Mouse (Mus musculus): Measurements from ENCODE around the gene Pih1h3b. TPM values are rescaled to one million over a fixed set of nuclear protein-coding genes. Genes with fewer than 3 reads are reported as not detected.

Pih1h3b gene
- polyA plus RNA-seq (2016; fragmentation: Nextera tagmentation; extraction: Ambion mirVana), result not detected in 2 replicates

GRCm38 (mm10) chrX:140062135-140062975 is at the start of gene Pih1h3b, which contains the start of gene Nup62cl:
Gene Pih1h3b (plus strand): TSS chrX:140062879.
Gene Nup62cl (minus strand): TSS chrX:140062712.
- H3K4me3 ChIP-seq (replicated peaks), result peak within 1 kb of the TSS; percentile 38
- no peaks in the 10 kb centered on the region for H3K4me1 ChIP-seq (replicated peaks)
- WGBS, result 27% methylated on average over 64 of the region's 64 CpGs
- no peak within 1 kb of the TSS for H3K27ac ChIP-seq
- H3K4me2 ChIP-seq, result peak within 1 kb of the TSS; percentile 52
- ATAC-seq (ENCODE audit: insufficient number of reproducible peaks, insufficient read depth, low FRiP score, low TSS enrichment, low read depth), result peak; percentile 73; the same call in 1 of the 2 replicates
- H3K27me3 ChIP-seq, result peaks cover 42% of the 10 kb centered on the region
- no peaks in the 10 kb centered on the region for H3K36me3 ChIP-seq
- peaks cover 7% of the 10 kb centered on the region for H3K9me3 ChIP-seq
- H3K9ac ChIP-seq (replicated peaks), result no peak within 1 kb of the TSS

GRCm38 (mm10) chrX:140060886-140061874 is 1.5 kb upstream of the Pih1h3b start:
- no peaks in the 10 kb centered on the region for H3K36me3 ChIP-seq
- peak overlapping the region; percentile 52 for H3K4me2 ChIP-seq
- no peak overlapping the region for H3K9ac ChIP-seq (replicated peaks)
- peak overlapping the region; percentile 31 for H3K4me3 ChIP-seq (replicated peaks)
- 20% methylated on average over 80 of the region's 90 CpGs for WGBS
- H3K9me3 ChIP-seq, result peaks cover 7% of the 10 kb centered on the region
- no peak overlapping the region for H3K27ac ChIP-seq
- peaks cover 45% of the 10 kb centered on the region for H3K27me3 ChIP-seq
- ATAC-seq (ENCODE audit: insufficient number of reproducible peaks, insufficient read depth, low FRiP score, low TSS enrichment, low read depth), result no peak
- no peaks in the 10 kb centered on the region for H3K4me1 ChIP-seq (replicated peaks)

GRCm38 (mm10) chrX:140082535-140082934 is 19.9 kb downstream of the Pih1h3b start:
- ATAC-seq (ENCODE audit: insufficient number of reproducible peaks, insufficient read depth, low FRiP score, low TSS enrichment, low read depth), result no peak
- H3K4me2 ChIP-seq, result no peak overlapping the region
- H3K9me3 ChIP-seq, result no peaks in the 10 kb centered on the region
- no peaks in the 10 kb centered on the region for H3K36me3 ChIP-seq
- H3K27ac ChIP-seq, result no peak overlapping the region
- peaks cover 6% of the 10 kb centered on the region for H3K27me3 ChIP-seq
- no peak overlapping the region for H3K4me3 ChIP-seq (replicated peaks)
- WGBS, result 94% methylated on average over 2 of the region's 2 CpGs
- H3K4me1 ChIP-seq (replicated peaks), result no peaks in the 10 kb centered on the region
- H3K9ac ChIP-seq (replicated peaks), result no peak overlapping the region

- Histone ChIP-seq H3K9ac (replicated peaks) (no peak overlapping the region), H3K27me3 (peaks cover 9% of the 10 kb centered on the region)
Observed at GRCm38 (mm10) chrX:140094066-140094465, 31.4 kb downstream of the Pih1h3b start.

More at GRCm38 (mm10) chrX:140094066-140094465, 31.4 kb downstream of the Pih1h3b start:
- Histone ChIP-seq H3K9me3 (no peaks in the 10 kb centered on the region), H3K4me1 (replicated peaks) (no peaks in the 10 kb centered on the region), H3K36me3 (no peaks in the 10 kb centered on the region), H3K4me3 (replicated peaks) (no peak overlapping the region), H3K4me2 (no peak overlapping the region), H3K27ac (no peak overlapping the region)
- WGBS, result 72% methylated on average over 2 of the region's 2 CpGs
- no peak for ATAC-seq (ENCODE audit: insufficient number of reproducible peaks, insufficient read depth, low FRiP score, low TSS enrichment, low read depth)

Other genes starting within 250 kb of the Pih1h3b start
- gene Morc4, start 191.2 kb upstream of the Pih1h3b start, polyA plus RNA-seq (2016; fragmentation: Nextera tagmentation; extraction: Ambion mirVana), result 13.2 and 14.5 TPM in 2 replicates
- 7.6 and 9.2 TPM in 2 replicates for gene Rbm41, start 64.3 kb upstream of the Pih1h3b start, polyA plus RNA-seq (2016; fragmentation: Nextera tagmentation; extraction: Ambion mirVana)
- gene Nup62cl, start 167 bp upstream of the Pih1h3b start, polyA plus RNA-seq (2016; fragmentation: Nextera tagmentation; extraction: Ambion mirVana), result 3.4 and 4.4 TPM in 2 replicates

All from limb, embryonic 12.5 days (tissue).